Mouse (Mus musculus) intestine, embryonic 14.5 days (tissue): Measurements from ENCODE around the gene Camk2g. TPM values are rescaled to one million over a fixed set of nuclear protein-coding genes. Genes with fewer than 3 reads are reported as not detected.

Source experiments
- ATAC-seq: fragments of 200-750 bp; cut with Nextera tagmentation; replicated peaks from 2 replicates; pipeline ENCODE4 v1.8.0; 2017; ENCODE audit warnings: low read depth, moderate number of reproducible peaks, moderate TSS enrichment, moderate library complexity; ENCODE audit not compliant: low FRiP score, low TSS enrichment
- DNase-seq: peaks from one replicate; pipeline ENCODE4 v3.0.0-alpha.2; 2018; ENCODE audit warnings: low spot score
- H3K27ac ChIP-seq: fragments of 300-500 bp; sonication (generic); 2 replicates; pipeline ENCODE4 v1.5.1; 2014; ENCODE audit warnings: low read depth, mild to moderate bottlenecking, control low read depth
- H3K27me3 ChIP-seq: fragments of 300-500 bp; sonication (generic); replicated peaks from 2 replicates; pipeline ENCODE4 v1.6.1; 2014; ENCODE audit warnings: low read length, control low read depth; ENCODE audit not compliant: control insufficient read depth, insufficient read depth
- H3K36me3 ChIP-seq: fragments of 300-500 bp; sonication (generic); 2 replicates; pipeline ENCODE4 v1.6.1; 2014; ENCODE audit warnings: low read length, control low read depth; ENCODE audit not compliant: control insufficient read depth, insufficient read depth
- H3K4me1 ChIP-seq: fragments of 300-500 bp; sonication (generic); replicated peaks from 2 replicates; pipeline ENCODE4 v1.6.1; 2014; ENCODE audit warnings: low read length, control low read depth, mixed read lengths; ENCODE audit not compliant: control insufficient read depth, insufficient read depth
- H3K4me2 ChIP-seq: fragments of 300-500 bp; sonication (generic); 2 replicates; pipeline ENCODE4 v1.6.1; 2014; ENCODE audit warnings: low read length
- H3K4me3 ChIP-seq: fragments of 300-500 bp; sonication (generic); 2 replicates; pipeline ENCODE4 v1.5.1; 2014; ENCODE audit warnings: low read depth, low read length, control low read depth, mixed read lengths
- H3K9ac ChIP-seq: fragments of 300-500 bp; sonication (generic); 2 replicates; pipeline ENCODE4 v1.6.1; 2014; ENCODE audit warnings: mild to moderate bottlenecking, low read length
- H3K9me3 ChIP-seq: fragments of 300-500 bp; sonication (generic); 2 replicates; pipeline ENCODE4 v1.6.1; 2016; ENCODE audit warnings: low read length, control low read depth; ENCODE audit not compliant: control insufficient read depth
- WGBS: fragments of 180-500 bp; shearing (Covaris S2); extraction: QIAGEN DNeasy Blood & Tissue Kit; methylation state at CpG from one replicate; pipeline ENCODE4 v1.1.7; 2014; 5-methylcytosine and 5-hydroxymethylcytosine counted together
- polyA plus RNA-seq: library from polyadenylated mRNA; unstranded; fragments of >200 nt; fragmentation: Nextera tagmentation; extraction: Ambion mirVana; gene quantifications from 2 replicates; pipeline ENCODE4 v1.2.1, GENCODE M21; 2014

Gene Camk2g
- polyA plus RNA-seq, 1 experiment from 2014 or later: 47.6 TPM

GRCm38 (mm10) chr14:20803606-20803938 is 9.7 kb upstream of the Camk2g start:
- H3K27me3 ChIP-seq: no peaks in the 10 kb centered on the region
- H3K4me3 ChIP-seq: no peak overlapping the region
- DNase-seq: peak; percentile 91
- no peak overlapping the region for H3K9ac ChIP-seq
- ATAC-seq: peak; percentile 77
- no peak overlapping the region for H3K27ac ChIP-seq
- 0 out of 2 replicates have a peak, but pooled peaks cover 3% of the 10 kb centered on the region for H3K4me1 ChIP-seq
- H3K9me3 ChIP-seq: no peaks in the 10 kb centered on the region
- 6% methylated on average over 7 of the region's 7 CpGs for WGBS
- H3K4me2 ChIP-seq: no peak overlapping the region
- no peaks in the 10 kb centered on the region for H3K36me3 ChIP-seq

GRCm38 (mm10) chr14:20802926-20803605 is 9.2 kb upstream of the Camk2g start:
- WGBS: 34% methylated on average over 2 of the region's 2 CpGs
- H3K27me3 ChIP-seq: no peaks in the 10 kb centered on the region
- peak; percentile 44 for ATAC-seq
- no peaks in the 10 kb centered on the region for H3K36me3 ChIP-seq
- H3K4me1 ChIP-seq: 0 out of 2 replicates have a peak, but pooled peaks cover 3% of the 10 kb centered on the region
- no peaks in the 10 kb centered on the region for H3K9me3 ChIP-seq
- no peak overlapping the region for H3K27ac ChIP-seq
- H3K9ac ChIP-seq: no peak overlapping the region
- no peak for DNase-seq
- H3K4me3 ChIP-seq: no peak overlapping the region
- no peak overlapping the region for H3K4me2 ChIP-seq

GRCm38 (mm10) chr14:20798761-20799160 is 4.9 kb upstream of the Camk2g start:
- H3K9ac ChIP-seq: no peak overlapping the region
- no peaks in the 10 kb centered on the region for H3K36me3 ChIP-seq
- H3K27ac ChIP-seq: no peak overlapping the region
- no peaks in the 10 kb centered on the region for H3K9me3 ChIP-seq
- H3K27me3 ChIP-seq: no peaks in the 10 kb centered on the region
- H3K4me3 ChIP-seq: no peak overlapping the region
- DNase-seq: peak; percentile 90
- no peak overlapping the region for H3K4me2 ChIP-seq
- ATAC-seq: no peak
- peaks cover 7% of the 10 kb centered on the region; the same call in 1 of the 2 replicates for H3K4me1 ChIP-seq
- WGBS: 5% methylated on average over 7 of the region's 7 CpGs

GRCm38 (mm10) chr14:20798300-20798699 is 4.4 kb upstream of the Camk2g start:
- no peak for ATAC-seq

GRCm38 (mm10) chr14:20796643-20797042 is 2.8 kb upstream of the Camk2g start:
- H3K4me2 ChIP-seq: no peak overlapping the region
- H3K36me3 ChIP-seq: peaks cover 6% of the 10 kb centered on the region
- H3K9me3 ChIP-seq: no peaks in the 10 kb centered on the region
- DNase-seq (no peak), ATAC-seq (no peak)
- H3K27me3 ChIP-seq: no peaks in the 10 kb centered on the region
- H3K27ac ChIP-seq: no peak overlapping the region
- H3K4me3 ChIP-seq: no peak overlapping the region
- H3K4me1 ChIP-seq: peaks cover 15% of the 10 kb centered on the region
- 59% methylated on average over 8 of the region's 8 CpGs for WGBS
- H3K9ac ChIP-seq: no peak overlapping the region

More at GRCm38 (mm10) chr14:20798300-20798699, 4.4 kb upstream of the Camk2g start:
- no peaks in the 10 kb centered on the region for H3K9me3 ChIP-seq
- H3K27ac ChIP-seq: no peak overlapping the region
- H3K4me2 ChIP-seq: no peak overlapping the region
- no peak overlapping the region for H3K4me3 ChIP-seq
- H3K27me3 ChIP-seq: no peaks in the 10 kb centered on the region
- H3K9ac ChIP-seq: no peak overlapping the region
- WGBS: 84% methylated on average over 6 of the region's 6 CpGs
- DNase-seq: no peak
- no peaks in the 10 kb centered on the region for H3K36me3 ChIP-seq
- H3K4me1 ChIP-seq: peaks cover 7% of the 10 kb centered on the region; the same call in 1 of the 2 replicates

- no peak overlapping the region for H3K9ac ChIP-seq
- H3K4me3 ChIP-seq: no peak overlapping the region
- H3K36me3 ChIP-seq: peaks cover 10% of the 10 kb centered on the region
- no peak overlapping the region for H3K4me2 ChIP-seq
- H3K9me3 ChIP-seq: no peaks in the 10 kb centered on the region
- H3K27me3 ChIP-seq: no peaks in the 10 kb centered on the region
- no peak for ATAC-seq
- WGBS: 73% methylated on average over 8 of the region's 8 CpGs
- no peak for DNase-seq
- peaks cover 15% of the 10 kb centered on the region for H3K4me1 ChIP-seq
- H3K27ac ChIP-seq: no peak overlapping the region
Measured at GRCm38 (mm10) chr14:20796170-20796569, 2.3 kb upstream of the Camk2g start.

GRCm38 (mm10) chr14:20795423-20796152 is 1.7 kb upstream of the Camk2g start:
- no peaks in the 10 kb centered on the region for H3K27me3 ChIP-seq
- WGBS: 52% methylated on average over 7 of the region's 9 CpGs
- H3K9me3 ChIP-seq: no peaks in the 10 kb centered on the region
- H3K36me3 ChIP-seq: peaks cover 16% of the 10 kb centered on the region
- no peak overlapping the region for H3K27ac ChIP-seq
- no peak overlapping the region for H3K4me2 ChIP-seq
- ATAC-seq: no peak
- H3K9ac ChIP-seq: no peak overlapping the region
- DNase-seq: no peak
- H3K4me1 ChIP-seq: peaks cover 15% of the 10 kb centered on the region
- no peak overlapping the region for H3K4me3 ChIP-seq

- Histone ChIP-seq H3K27ac (peak overlapping the region; percentile 64; the same call in 1 of the 2 replicates), H3K4me1 (peaks cover 15% of the 10 kb centered on the region), H3K36me3 (peaks cover 26% of the 10 kb centered on the region), H3K4me2 (peak overlapping the region; percentile 81), H3K27me3 (no peaks in the 10 kb centered on the region), H3K9me3 (no peaks in the 10 kb centered on the region), H3K9ac (peak overlapping the region; percentile 55), H3K4me3 (peak overlapping the region; percentile 76)
- DNase-seq (no peak), ATAC-seq (no peak)
- WGBS: 12% methylated on average over 9 of the region's 9 CpGs
Measured at GRCm38 (mm10) chr14:20794589-20794988, 701 bp upstream of the Camk2g start.
